Mouse (Mus musculus) MEL (cell line): ENCODE measurements around the gene Tpsg1. TPM values are rescaled to one million over a fixed set of nuclear protein-coding genes. Genes with fewer than 3 reads are reported as not detected.

ENCODE experiments used
- DNase-seq: peaks from one replicate; pipeline ENCODE4 v3.0.0; 2011; ENCODE audit warnings: low read depth, low spot score
- H3K27ac ChIP-seq: 2 replicates; pipeline ENCODE4 v1.5.1; 2012; ENCODE audit warnings: low read depth, mild to moderate bottlenecking, control low read depth, low read length, moderate library complexity; ENCODE audit not compliant: control insufficient read depth
- H3K27me3 ChIP-seq, 2 experiments: fragments of 150-350 bp in 1 of 2; sonication (generic) in 1 of 2; 2 replicates each; pipeline ENCODE4 v1.6.1; 2012; ENCODE audit warnings: low read length in 2 of 2, mild to moderate bottlenecking in 2 of 2, improper control_type of control experiment in 1 of 2, moderate library complexity in 1 of 2; ENCODE audit not compliant: insufficient read depth in 2 of 2, control insufficient read depth in 1 of 2
- H3K36me3 ChIP-seq, 2 experiments: 2 replicates each; pipeline ENCODE4 v1.6.1; 2012 to 2014; ENCODE audit warnings: low read length in 2 of 2, improper control_type of control experiment in 1 of 2, inconsistent platforms in 1 of 2, mild to moderate bottlenecking in 1 of 2; ENCODE audit not compliant: insufficient read depth in 2 of 2, control insufficient read depth in 1 of 2
- H3K4me1 ChIP-seq, 2 experiments: fragments of 150-350 bp in 1 of 2; sonication (generic) in 1 of 2; 2 replicates each; pipeline ENCODE4 v1.6.1; 2012; ENCODE audit warnings: low read length in 2 of 2, improper control_type of control experiment in 1 of 2, mild to moderate bottlenecking in 1 of 2; ENCODE audit not compliant: insufficient read depth in 2 of 2, control insufficient read depth in 1 of 2
- H3K4me3 ChIP-seq, 2 experiments: fragments of 150-350 bp in 1 of 2; sonication (generic) in 1 of 2; 2 replicates each; pipeline ENCODE4 v1.5.1; 2012; ENCODE audit warnings: low read depth in 2 of 2, low read length in 2 of 2, mild to moderate bottlenecking in 2 of 2, moderate library complexity in 2 of 2, control low read depth in 1 of 2, improper control_type of control experiment in 1 of 2; ENCODE audit not compliant: control insufficient read depth in 1 of 2, insufficient read depth in 1 of 2
- H3K79me2 ChIP-seq: 2 replicates; pipeline ENCODE4 v1.6.1; 2012; ENCODE audit warnings: mild to moderate bottlenecking, low read length, moderate library complexity; ENCODE audit not compliant: control insufficient read depth, poor library complexity, insufficient read depth
- H3K9ac ChIP-seq: 2 replicates; pipeline ENCODE4 v1.6.1; 2012; ENCODE audit warnings: low read depth, mild to moderate bottlenecking, control low read depth, low read length, moderate library complexity; ENCODE audit not compliant: control insufficient read depth, poor library complexity, severe bottlenecking
- H3K9me3 ChIP-seq: fragments of 150-350 bp; sonication (generic); replicated peaks from 2 replicates; pipeline ENCODE4 v1.6.1; 2012; ENCODE audit warnings: mild to moderate bottlenecking, low read length, improper control_type of control experiment, moderate library complexity; ENCODE audit not compliant: insufficient read depth
- BHLHE40 ChIP-seq: IDR thresholded peaks from 2 replicates; pipeline ENCODE4 v1.6.1; 2012; ENCODE audit warnings: low read depth, mild to moderate bottlenecking, inconsistent platforms, low read length, improper control_type of control experiment, borderline replicate concordance
- CHD1 ChIP-seq: IDR thresholded peaks from 2 replicates; pipeline ENCODE4 v1.6.1; 2012; ENCODE audit warnings: low read depth, mild to moderate bottlenecking, inconsistent platforms, low read length, improper control_type of control experiment
- EP300 ChIP-seq, 2 experiments: IDR thresholded peaks; 2 replicates each; pipeline ENCODE4 v1.6.1; 2011; ENCODE audit warnings: improper control_type of control experiment in 2 of 2, low read length in 2 of 2, low read depth in 1 of 2, mild to moderate bottlenecking in 1 of 2
- ETS1 ChIP-seq: IDR thresholded peaks from 2 replicates; pipeline ENCODE4 v1.6.1; 2012; ENCODE audit warnings: low read depth, mild to moderate bottlenecking, inconsistent platforms, low read length, improper control_type of control experiment, moderate library complexity
- GABPA ChIP-seq: IDR thresholded peaks from 2 replicates; pipeline ENCODE4 v1.6.1; 2012; ENCODE audit warnings: low read depth, mild to moderate bottlenecking, inconsistent platforms, low read length, improper control_type of control experiment, moderate library complexity
- JUND ChIP-seq: IDR thresholded peaks from 2 replicates; pipeline ENCODE4 v1.6.1; 2011; ENCODE audit warnings: low read depth, mild to moderate bottlenecking, improper control_type of control experiment, low read length
- KAT2A ChIP-seq: conservative IDR thresholded peaks from 2 replicates; pipeline ENCODE4 v1.6.1; 2012; ENCODE audit warnings: low read depth, low read length, improper control_type of control experiment, inconsistent platforms
- MAFK ChIP-seq: IDR thresholded peaks from 2 replicates; pipeline ENCODE4 v1.6.1; 2011; ENCODE audit warnings: low read depth, mild to moderate bottlenecking, low read length, improper control_type of control experiment, borderline replicate concordance
- MAX ChIP-seq: IDR thresholded peaks from 2 replicates; pipeline ENCODE4 v1.6.1; 2011; ENCODE audit warnings: low read length, improper control_type of control experiment
- MXI1 ChIP-seq: IDR thresholded peaks from 2 replicates; pipeline ENCODE4 v1.6.1; 2011; ENCODE audit warnings: mild to moderate bottlenecking, low read depth, low read length, improper control_type of control experiment
- MYB ChIP-seq: IDR thresholded peaks from 2 replicates; pipeline ENCODE4 v1.6.1; 2011; ENCODE audit warnings: mild to moderate bottlenecking, low read depth, low read length, improper control_type of control experiment
- MYC ChIP-seq: IDR thresholded peaks from 2 replicates; pipeline ENCODE4 v1.6.1; 2011; ENCODE audit warnings: low read depth, mild to moderate bottlenecking, low read length, improper control_type of control experiment, moderate library complexity
- NRF1 ChIP-seq: IDR thresholded peaks from 2 replicates; pipeline ENCODE4 v1.6.1; 2014; ENCODE audit warnings: low read depth, mild to moderate bottlenecking, inconsistent platforms, low read length, improper control_type of control experiment, moderate library complexity; ENCODE audit not compliant: poor library complexity, insufficient read depth, severe bottlenecking
- POLR2A ChIP-seq, 2 experiments: IDR thresholded peaks; 2 replicates each; pipeline ENCODE4 v1.6.1; 2011 to 2012; ENCODE audit warnings: low read length in 2 of 2, mild to moderate bottlenecking in 2 of 2, control low read depth in 1 of 2, improper control_type of control experiment in 1 of 2, low read depth in 1 of 2, moderate library complexity in 1 of 2; ENCODE audit not compliant: control insufficient read depth in 1 of 2, insufficient read depth in 1 of 2, poor library complexity in 1 of 2
- RCOR1 ChIP-seq: IDR thresholded peaks from 2 replicates; pipeline ENCODE4 v1.6.1; 2012; ENCODE audit warnings: low read depth, mild to moderate bottlenecking, inconsistent platforms, low read length, improper control_type of control experiment
- SMC3 ChIP-seq: IDR thresholded peaks from 2 replicates; pipeline ENCODE4 v1.6.1; 2011; ENCODE audit warnings: low read depth, low read length, improper control_type of control experiment
- TBP ChIP-seq: IDR thresholded peaks from 2 replicates; pipeline ENCODE4 v1.8.0; 2011; ENCODE audit warnings: low read depth, low read length, improper control_type of control experiment
- USF1 ChIP-seq: IDR thresholded peaks from 2 replicates; pipeline ENCODE4 v1.6.1; 2014; ENCODE audit warnings: low read depth, mild to moderate bottlenecking, inconsistent platforms, low read length, improper control_type of control experiment, moderate library complexity
- polyA plus RNA-seq, 2 experiments: library from polyadenylated mRNA; stranded (reverse) in 1 of 2; unstranded in 1 of 2; fragments of >175 nt in 1 of 2; fragments of >200 nt in 1 of 2; gene quantifications; 2 replicates each; pipeline versions ENCODE4 v1.2.1 to v1.2.4; 2012; ENCODE audit warnings: low replicate concordance in 2 of 2, low read depth in 1 of 2; ENCODE audit not compliant: insufficient read length in 2 of 2, insufficient read depth in 1 of 2, missing spikeins in 1 of 2
- total RNA-seq: library from RNA; depleted of rRNA; stranded (reverse); fragments of 300-350 nt; gene quantifications from 2 replicates; pipeline ENCODE4 v1.2.3, GENCODE M21; 2012

Gene Tpsg1
- total and polyA plus RNA-seq, 3 experiments = not detected

GRCm38 (mm10) chr17:25417990-25418389 lies 48.9 kb downstream of the Tpsg1 start:
- H3K27ac ChIP-seq = no peak overlapping the region
- H3K36me3 ChIP-seq = no peaks in the 10 kb centered on the region
- TF ChIP-seq EP300 (IDR thresholded peaks at IDR 0.05; ENCODE audit: low read depth in 1 of 2, low read length in 2 of 2) (no peak), SMC3 (no peak), BHLHE40 (no peak), MYB (no peak)
- no peak overlapping the region for H3K9ac ChIP-seq
- DNase-seq = no peak
- H3K79me2 ChIP-seq = no peaks in the 10 kb centered on the region
- no peaks in the 10 kb centered on the region for H3K4me1 ChIP-seq
- no peak overlapping the region for H3K4me3 ChIP-seq
- H3K9me3 ChIP-seq = no peaks in the 10 kb centered on the region
- H3K27me3 ChIP-seq = no peaks in the 10 kb centered on the region

GRCm38 (mm10) chr17:25418926-25419325 lies 49.9 kb downstream of the Tpsg1 start:
- no peaks in the 10 kb centered on the region for H3K36me3 ChIP-seq
- no peak for DNase-seq
- H3K4me1 ChIP-seq = no peaks in the 10 kb centered on the region
- no peaks in the 10 kb centered on the region for H3K27me3 ChIP-seq
- TF ChIP-seq RCOR1 (no peak), MXI1 (no peak), POLR2A (IDR thresholded peaks at IDR 0.05; ENCODE audit: control insufficient read depth in 1 of 2, insufficient read depth in 1 of 2, low read depth in 1 of 2, low read length in 2 of 2, poor library complexity in 1 of 2) (no peak), JUND (no peak), USF1 (no peak), MYC (no peak), TBP (no peak), ETS1 (no peak), CHD1 (no peak), GABPA (no peak), NRF1 (no peak), MAX (no peak), KAT2A (no peak), MAFK (no peak)
- TF ChIP-seq, all 39 proteins: peak for 0
- Histone ChIP-seq H3K9ac (no peak overlapping the region), H3K4me3 (no peak overlapping the region), H3K79me2 (no peaks in the 10 kb centered on the region), H3K9me3 (no peaks in the 10 kb centered on the region), H3K27ac (no peak overlapping the region)
